Mouse (Mus musculus) thymus, adult 2 months (tissue): ENCODE measurements around the gene Brf1.

ENCODE experiments used
- CTCF ChIP-seq: fragments of 200-500 bp; IDR thresholded peaks from 2 replicates; pipeline ENCODE4 v1.5.1; 2012; ENCODE audit warnings: mild to moderate bottlenecking, control low read depth, low read length, moderate library complexity, borderline replicate concordance; ENCODE audit not compliant: control insufficient read depth, poor library complexity, insufficient read depth; ENCODE audit errors: extremely low read depth
- POLR2A ChIP-seq: fragments of 200-500 bp; IDR thresholded peaks from 2 replicates; pipeline ENCODE4 v1.6.1; 2012; ENCODE audit warnings: mild to moderate bottlenecking, low read length, control low read depth, moderate library complexity; ENCODE audit not compliant: control insufficient read depth, poor library complexity, insufficient read depth; ENCODE audit errors: extremely low read depth

DNA sequence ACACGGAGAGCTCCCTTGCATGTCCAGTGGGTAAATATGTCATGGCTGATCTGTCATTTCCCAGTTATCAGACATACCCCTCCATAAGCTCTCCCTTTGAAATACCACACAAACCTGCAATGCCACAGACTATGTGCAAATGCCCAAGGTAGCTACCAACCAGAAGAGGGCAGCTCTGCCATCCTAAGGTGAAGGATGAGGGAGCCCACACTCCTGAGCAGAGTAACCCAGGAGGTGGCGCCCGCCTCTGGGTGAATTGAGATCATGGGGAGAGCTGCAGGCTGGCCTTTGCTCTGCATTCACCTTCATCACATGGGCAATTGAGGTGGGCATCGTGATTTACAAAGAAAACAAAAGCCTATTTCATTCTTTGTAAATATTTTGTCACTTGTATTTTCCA is 4.5 kb upstream of the Brf1 start:
- TF ChIP-seq CTCF (peak; percentile 81; the same call in 1 of the 2 replicates), POLR2A (no peak)
